Mouse (Mus musculus) forebrain, embryonic 12.5 days (tissue): ENCODE measurements around the gene Rell1. TPM values are rescaled to one million over a fixed set of nuclear protein-coding genes. Genes with fewer than 3 reads are reported as not detected.

Experiments
- ATAC-seq: fragments of 200-750 bp; cut with Nextera tagmentation; 2 replicates; pipeline ENCODE4 v1.8.0; 2017; ENCODE audit warnings: moderate TSS enrichment; ENCODE audit not compliant: low FRiP score
- H3K27ac ChIP-seq: fragments of 300-500 bp; sonication (generic); 2 replicates; pipeline ENCODE4 v1.5.1; 2016; ENCODE audit warnings: mild to moderate bottlenecking
- H3K27me3 ChIP-seq: fragments of 300-500 bp; sonication (generic); 2 replicates; pipeline ENCODE4 v1.6.1; 2016; ENCODE audit warnings: mild to moderate bottlenecking
- H3K36me3 ChIP-seq: fragments of 300-500 bp; sonication (generic); replicated peaks from 2 replicates; pipeline ENCODE4 v1.6.1; 2016; ENCODE audit warnings: mild to moderate bottlenecking
- H3K4me1 ChIP-seq: fragments of 300-500 bp; sonication (generic); 2 replicates; pipeline ENCODE4 v1.6.1; 2016
- H3K4me2 ChIP-seq: fragments of 300-500 bp; sonication (generic); 2 replicates; pipeline ENCODE4 v1.6.1; 2016; ENCODE audit warnings: mild to moderate bottlenecking, moderate library complexity
- H3K4me3 ChIP-seq: fragments of 300-500 bp; sonication (generic); replicated peaks from 2 replicates; pipeline ENCODE4 v1.5.1; 2016; ENCODE audit warnings: mild to moderate bottlenecking
- H3K9ac ChIP-seq: fragments of 300-500 bp; sonication (generic); 2 replicates; pipeline ENCODE4 v1.6.1; 2016; ENCODE audit warnings: mild to moderate bottlenecking
- H3K9me3 ChIP-seq: fragments of 300-500 bp; sonication (generic); 2 replicates; pipeline ENCODE4 v1.6.1; 2016
- WGBS: fragments of 180-500 bp; shearing (Covaris S2); methylation state at CpG from one replicate; pipeline ENCODE4 v1.1.7; 2016; 5-methylcytosine and 5-hydroxymethylcytosine counted together
- polyA plus RNA-seq: library from polyadenylated mRNA; unstranded; fragments of >200 nt; fragmentation: Nextera tagmentation; extraction: Ambion mirVana; gene quantifications from 2 replicates; pipeline ENCODE4 v1.2.1, GENCODE M21; 2016

Gene Rell1
- polyA plus RNA-seq, 1 experiment from 2014 or later = 15.8 TPM

DNA sequence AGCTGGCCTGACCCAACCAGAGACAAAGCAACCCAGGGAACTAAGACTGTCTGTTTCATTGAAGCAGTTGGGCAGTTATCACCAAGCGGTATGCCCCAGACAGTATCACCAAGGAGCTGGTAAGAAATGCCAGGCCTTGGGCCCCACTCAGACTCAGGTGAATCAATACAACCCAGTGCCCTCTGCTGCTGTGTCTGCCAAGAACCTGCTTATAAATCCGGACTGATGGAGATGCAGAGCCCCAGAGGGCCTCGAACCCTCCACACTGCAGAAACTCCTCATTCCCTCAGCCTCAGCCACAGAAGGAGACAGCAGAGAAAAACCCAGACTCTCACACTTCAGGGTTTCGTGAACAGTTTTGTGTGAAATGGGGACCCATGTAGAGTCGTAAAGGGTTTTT is 82.4 kb downstream of the Rell1 start:
- WGBS = 87% methylated on average over 5 of the region's 5 CpGs
- H3K4me1 ChIP-seq = no peaks in the 10 kb centered on the region
- H3K9me3 ChIP-seq = no peaks in the 10 kb centered on the region
- H3K4me2 ChIP-seq = no peak overlapping the region
- no peak overlapping the region for H3K9ac ChIP-seq
- H3K27ac ChIP-seq = no peak overlapping the region
- ATAC-seq = no peak
- no peaks in the 10 kb centered on the region for H3K36me3 ChIP-seq
- no peak overlapping the region for H3K4me3 ChIP-seq
- no peaks in the 10 kb centered on the region for H3K27me3 ChIP-seq

DNA sequence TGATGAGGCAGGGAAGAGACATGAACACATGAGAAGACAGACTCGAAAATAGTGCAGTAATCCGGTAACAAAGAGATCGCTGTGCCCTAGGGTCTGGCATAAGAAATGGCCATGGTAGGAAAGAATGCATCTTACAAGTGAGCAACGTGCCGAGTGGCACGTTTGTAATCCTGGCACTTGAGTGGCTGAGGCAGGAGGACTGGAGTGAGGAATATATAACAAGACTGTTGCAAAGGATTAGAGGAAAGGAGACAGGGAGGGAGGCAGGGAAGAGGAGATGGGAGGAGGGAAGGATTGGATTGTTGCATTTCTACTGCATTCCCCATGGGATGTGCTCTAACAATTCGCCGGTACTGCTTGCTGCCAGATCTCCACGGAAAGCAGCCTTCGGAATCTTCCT is 89.7 kb downstream of the Rell1 start:
- 62% methylated on average over 10 of the region's 10 CpGs for WGBS

DNA sequence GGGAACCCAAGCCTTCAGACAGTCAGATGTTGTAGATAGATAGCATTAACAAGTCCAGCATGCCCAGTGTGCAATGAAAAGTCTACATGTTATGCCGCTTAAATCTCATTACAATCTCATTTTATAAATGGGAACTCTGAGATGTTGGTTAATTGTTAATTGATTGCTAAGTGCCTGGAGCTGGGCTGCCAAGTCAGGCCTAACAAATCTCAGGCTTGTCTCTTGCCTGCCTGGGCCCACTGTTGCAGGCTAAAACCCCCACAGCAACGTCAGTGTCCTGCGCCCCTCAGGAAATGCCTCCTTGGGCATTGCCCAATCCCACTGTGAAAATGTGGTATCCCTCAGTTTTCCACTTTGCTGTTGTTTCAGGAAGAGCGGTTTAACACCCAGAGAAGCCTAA is 92.6 kb downstream of the Rell1 start:
- H3K27ac ChIP-seq = no peak overlapping the region
- H3K9ac ChIP-seq = no peak overlapping the region
- H3K4me2 ChIP-seq = no peak overlapping the region
- no peak overlapping the region for H3K4me3 ChIP-seq
- no peaks in the 10 kb centered on the region for H3K36me3 ChIP-seq
- peaks cover 13% of the 10 kb centered on the region for H3K4me1 ChIP-seq
- ATAC-seq = no peak
- no peaks in the 10 kb centered on the region for H3K27me3 ChIP-seq
- WGBS = 84% methylated on average over 4 of the region's 4 CpGs
- H3K9me3 ChIP-seq = no peaks in the 10 kb centered on the region

More for the DNA sequence above, 89.7 kb downstream of the Rell1 start:
- no peak for ATAC-seq
- no peaks in the 10 kb centered on the region for H3K4me1 ChIP-seq
- H3K27me3 ChIP-seq = no peaks in the 10 kb centered on the region
- H3K36me3 ChIP-seq = no peaks in the 10 kb centered on the region
- H3K9ac ChIP-seq = no peak overlapping the region
- no peak overlapping the region for H3K4me3 ChIP-seq
- H3K27ac ChIP-seq = no peak overlapping the region
- no peaks in the 10 kb centered on the region for H3K9me3 ChIP-seq
- no peak overlapping the region for H3K4me2 ChIP-seq

DNA sequence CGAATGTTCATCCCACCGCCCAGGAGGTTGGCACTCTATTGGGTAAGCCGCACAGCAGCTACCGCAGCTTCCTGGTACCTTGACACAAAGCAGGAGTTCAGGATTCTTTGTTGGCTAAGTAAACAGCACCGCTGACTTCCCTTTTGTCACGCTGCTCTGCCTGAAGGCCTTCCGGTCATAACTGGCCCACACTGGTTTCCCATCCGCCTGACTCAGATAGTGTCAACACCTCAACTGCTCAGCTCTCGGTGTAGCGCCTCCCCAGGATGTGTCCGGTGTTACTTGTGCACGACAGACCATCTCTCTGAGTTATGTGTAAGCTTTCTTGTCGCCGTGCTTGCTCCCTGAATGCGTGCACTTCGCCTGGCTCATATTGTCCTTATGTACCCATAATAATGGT is 93.8 kb downstream of the Rell1 start:
- Histone ChIP-seq H3K9me3 (no peaks in the 10 kb centered on the region), H3K27me3 (no peaks in the 10 kb centered on the region), H3K9ac (no peak overlapping the region), H3K27ac (no peak overlapping the region), H3K4me3 (no peak overlapping the region), H3K4me2 (no peak overlapping the region), H3K36me3 (no peaks in the 10 kb centered on the region), H3K4me1 (peaks cover 13% of the 10 kb centered on the region)
- ATAC-seq = no peak
- WGBS = 72% methylated on average over 16 of the region's 16 CpGs

DNA sequence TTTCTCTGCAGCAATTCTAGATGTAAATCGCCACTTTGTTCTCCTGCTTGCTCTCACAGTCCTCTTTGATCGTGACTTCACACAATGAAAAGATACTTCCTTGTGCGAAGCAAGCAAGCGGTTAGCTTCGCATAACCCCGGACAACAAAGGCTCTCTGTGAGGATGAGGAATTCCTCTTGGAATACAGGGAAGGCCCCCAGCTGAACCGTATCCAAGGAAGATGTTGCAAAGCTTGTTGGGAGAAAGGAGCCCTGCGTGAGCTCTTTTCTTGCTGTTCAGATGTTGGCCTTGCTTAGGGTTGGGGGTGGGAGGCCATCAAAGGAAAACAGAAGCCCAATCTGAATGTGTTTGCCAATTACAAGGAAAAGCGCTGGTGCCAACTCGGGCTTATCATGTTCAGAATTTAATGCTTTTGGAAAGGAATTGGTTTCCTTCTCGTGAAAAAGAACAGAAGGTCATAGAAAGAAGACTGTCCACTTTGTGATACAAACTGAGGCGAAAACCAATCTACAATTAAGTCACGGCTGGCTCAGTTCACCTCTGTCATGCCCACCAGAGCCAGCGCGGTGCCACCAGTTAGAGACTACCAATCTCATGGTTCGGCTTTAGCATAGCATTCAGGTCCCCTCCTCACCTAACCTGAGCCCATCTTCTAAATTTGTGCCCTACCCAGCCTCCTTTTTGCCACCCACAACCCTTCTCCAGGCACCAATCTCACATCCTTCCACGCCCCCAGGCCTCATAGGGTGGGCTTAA is 96.3 kb downstream of the Rell1 start:
- WGBS = 33% methylated on average over 17 of the region's 17 CpGs
- no peaks in the 10 kb centered on the region for H3K9me3 ChIP-seq
- ATAC-seq = peak; percentile 55
- peak overlapping the region; percentile 50 for H3K27ac ChIP-seq
- H3K36me3 ChIP-seq = no peaks in the 10 kb centered on the region
- no peak overlapping the region for H3K9ac ChIP-seq
- H3K4me2 ChIP-seq = no peak overlapping the region
- H3K27me3 ChIP-seq = no peaks in the 10 kb centered on the region
- H3K4me1 ChIP-seq = peaks cover 13% of the 10 kb centered on the region
- H3K4me3 ChIP-seq = no peak overlapping the region

DNA sequence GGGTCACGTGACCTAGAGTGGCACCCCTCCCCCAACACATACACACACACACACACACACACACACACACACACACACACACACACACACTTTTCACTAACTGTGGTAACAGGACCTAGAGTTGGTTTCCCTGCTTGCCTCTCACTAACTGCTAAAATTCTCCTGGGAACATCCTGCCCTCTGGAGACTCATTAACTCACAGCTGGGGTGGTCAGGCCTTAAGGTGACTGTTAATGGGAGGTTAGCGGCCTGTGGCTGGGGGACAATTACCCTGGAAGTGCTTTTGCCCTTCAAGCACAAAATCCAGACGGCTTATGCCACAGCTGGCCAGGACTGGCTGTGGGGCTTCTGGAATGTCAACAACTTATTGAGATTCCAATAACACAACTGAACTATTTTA is 101.3 kb downstream of the Rell1 start:
- Histone ChIP-seq H3K27me3 (no peaks in the 10 kb centered on the region), H3K9me3 (no peaks in the 10 kb centered on the region), H3K4me1 (peaks cover 10% of the 10 kb centered on the region), H3K4me2 (no peak overlapping the region), H3K36me3 (no peaks in the 10 kb centered on the region), H3K27ac (no peak overlapping the region), H3K9ac (no peak overlapping the region), H3K4me3 (no peak overlapping the region)
- 28% methylated on average over 3 of the region's 3 CpGs for WGBS
- ATAC-seq = no peak

DNA sequence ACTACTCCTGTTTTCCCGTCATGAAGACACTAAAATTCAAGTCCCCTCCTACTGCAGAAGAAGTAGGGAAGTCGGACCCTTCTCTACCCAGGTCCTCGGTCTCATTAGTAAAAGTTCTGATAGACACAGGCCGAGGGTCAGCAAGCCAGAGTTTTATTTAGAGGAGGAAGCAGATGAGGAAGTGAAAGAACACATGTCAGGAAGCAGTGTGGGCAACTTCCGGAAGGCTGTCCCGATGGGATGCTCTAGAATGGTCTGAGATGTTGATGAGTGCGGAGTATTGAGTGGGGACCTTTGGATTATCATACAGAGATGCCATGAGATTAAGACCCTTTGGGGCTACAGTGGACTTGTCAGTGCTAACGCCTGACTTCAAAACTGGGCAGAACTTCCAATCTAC is 109.8 kb downstream of the Rell1 start:
- H3K36me3 ChIP-seq = no peaks in the 10 kb centered on the region
- no peaks in the 10 kb centered on the region for H3K4me1 ChIP-seq
- ATAC-seq = no peak
- no peaks in the 10 kb centered on the region for H3K9me3 ChIP-seq
- 93% methylated on average over 8 of the region's 8 CpGs for WGBS
- H3K9ac ChIP-seq = no peak overlapping the region
- no peaks in the 10 kb centered on the region for H3K27me3 ChIP-seq
- H3K27ac ChIP-seq = no peak overlapping the region
- H3K4me2 ChIP-seq = no peak overlapping the region
- H3K4me3 ChIP-seq = no peak overlapping the region

Other genes starting within 250 kb of the Rell1 start
- gene 0610040J01Rik, start 156.5 kb downstream of the Rell1 start, polyA plus RNA-seq = 1.8 and 1.9 TPM in 2 replicates
- gene Pgm2, start 124.1 kb upstream of the Rell1 start, polyA plus RNA-seq = 30.7 and 31.5 TPM in 2 replicates
- gene Tbc1d1, start 187.4 kb upstream of the Rell1 start, polyA plus RNA-seq = 25.3 and 26.4 TPM in 2 replicates